Mouse (Mus musculus): ENCODE measurements around the gene Nprl3. TPM values are rescaled to one million over a fixed set of nuclear protein-coding genes. Genes with fewer than 3 reads are reported as not detected.

The Nprl3 gene
- polyA plus RNA-seq, 1 experiment from 2014 or later = 48.2 TPM

DNA sequence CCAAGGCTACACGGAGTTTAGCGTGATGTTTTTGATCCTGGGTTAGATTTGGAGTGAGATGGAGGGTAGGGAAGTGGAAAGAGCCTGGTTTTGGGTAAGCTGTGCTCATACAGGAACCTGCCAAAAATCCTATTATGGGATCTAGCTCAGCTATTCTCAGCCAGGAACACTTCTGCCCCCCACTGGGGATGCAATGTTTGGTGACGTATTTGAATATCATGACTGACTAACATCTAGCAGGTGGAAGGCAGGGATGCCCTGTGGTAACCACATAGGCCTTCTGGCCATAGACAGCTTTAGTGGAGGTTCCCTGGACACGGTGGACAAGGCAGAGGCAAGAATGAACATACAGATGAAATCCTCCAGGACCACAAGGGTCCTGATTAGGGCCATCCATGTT lies 37.3 kb downstream of the Nprl3 start:
- peaks cover 64% of the 10 kb centered on the region for H3K36me3 ChIP-seq
- no peak for ATAC-seq (ENCODE audit: insufficient number of reproducible peaks, insufficient read depth, low FRiP score, low TSS enrichment)

DNA sequence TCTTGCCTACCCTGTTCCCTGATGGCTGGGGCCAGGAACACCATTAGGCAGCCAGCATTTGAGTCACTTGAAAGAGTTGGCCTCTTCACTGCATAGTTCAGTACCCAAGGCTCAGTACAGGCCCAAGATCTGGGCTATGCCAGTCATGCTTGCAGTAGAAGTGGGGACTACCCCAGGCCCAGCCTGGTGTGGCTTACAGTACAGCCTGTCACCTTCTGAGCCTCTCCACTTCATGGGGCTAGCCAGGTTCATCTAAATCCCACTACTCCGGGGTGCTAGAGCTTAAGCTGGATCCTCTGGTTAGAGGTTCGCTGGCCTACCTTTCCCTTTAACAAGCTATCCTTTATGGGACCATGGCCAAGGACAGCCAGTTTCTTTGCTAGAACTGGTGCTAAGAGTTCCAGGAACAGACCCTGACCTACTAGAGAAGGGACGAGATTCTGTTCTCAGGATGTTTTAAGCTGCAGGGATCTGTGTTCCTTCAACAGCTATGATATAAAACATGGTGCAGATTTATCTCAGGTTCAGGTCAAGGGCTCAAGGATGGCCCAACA lies 39.1 kb downstream of the Nprl3 start:
- H3K4me3 ChIP-seq = no peak overlapping the region
- peaks cover 25% of the 10 kb centered on the region for H3K4me1 ChIP-seq
- H3K4me2 ChIP-seq (replicated peaks) = no peak overlapping the region
- H3K9me3 ChIP-seq = no peaks in the 10 kb centered on the region
- H3K27me3 ChIP-seq = no peaks in the 10 kb centered on the region
- H3K9ac ChIP-seq = no peak overlapping the region
- no peak for ATAC-seq (ENCODE audit: insufficient number of reproducible peaks, insufficient read depth, low FRiP score, low TSS enrichment)
- WGBS = 90% methylated on average over 3 of the region's 3 CpGs
- peaks cover 46% of the 10 kb centered on the region for H3K36me3 ChIP-seq
- no peak overlapping the region for H3K27ac ChIP-seq

More for the DNA sequence above, 37.3 kb downstream of the Nprl3 start:
- Histone ChIP-seq H3K9me3 (no peaks in the 10 kb centered on the region), H3K4me2 (replicated peaks) (no peak overlapping the region), H3K4me3 (no peak overlapping the region), H3K4me1 (peaks cover 18% of the 10 kb centered on the region), H3K27ac (no peak overlapping the region), H3K9ac (no peak overlapping the region), H3K27me3 (no peaks in the 10 kb centered on the region)
- WGBS = 86% methylated on average over 4 of the region's 4 CpGs

DNA sequence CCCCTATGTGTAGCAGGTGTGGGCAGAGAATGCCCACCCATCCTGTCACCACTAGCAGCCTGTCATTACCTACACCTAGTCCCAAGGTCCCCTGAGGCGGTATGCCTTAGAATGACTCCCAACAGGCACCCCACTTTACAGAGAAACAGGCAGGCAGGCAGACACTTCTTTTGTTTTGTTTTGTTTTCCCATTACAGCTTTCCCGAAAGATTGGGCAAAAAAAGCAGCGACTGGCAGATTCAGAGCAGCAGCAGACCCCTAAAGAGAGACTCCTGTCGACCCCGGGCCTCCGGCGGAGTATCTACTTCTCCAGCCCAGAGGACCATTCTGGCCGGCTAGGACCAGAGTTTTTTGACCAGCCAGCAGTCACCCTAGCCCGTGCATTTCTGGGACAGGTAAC lies 40.0 kb downstream of the Nprl3 start:
- Histone ChIP-seq H3K4me2 (replicated peaks) (peak overlapping the region; percentile 71; the same call in 1 of the 2 replicates), H3K9ac (peak overlapping the region; percentile 77; the same call in 1 of the 2 replicates), H3K4me1 (peaks cover 33% of the 10 kb centered on the region), H3K36me3 (peaks cover 38% of the 10 kb centered on the region), H3K4me3 (no peak overlapping the region), H3K27me3 (peaks cover 4% of the 10 kb centered on the region; the same call in 1 of the 2 replicates), H3K27ac (no peak overlapping the region), H3K9me3 (no peaks in the 10 kb centered on the region)
- 85% methylated on average over 9 of the region's 9 CpGs for WGBS
- ATAC-seq (ENCODE audit: insufficient number of reproducible peaks, insufficient read depth, low FRiP score, low TSS enrichment) = no peak

DNA sequence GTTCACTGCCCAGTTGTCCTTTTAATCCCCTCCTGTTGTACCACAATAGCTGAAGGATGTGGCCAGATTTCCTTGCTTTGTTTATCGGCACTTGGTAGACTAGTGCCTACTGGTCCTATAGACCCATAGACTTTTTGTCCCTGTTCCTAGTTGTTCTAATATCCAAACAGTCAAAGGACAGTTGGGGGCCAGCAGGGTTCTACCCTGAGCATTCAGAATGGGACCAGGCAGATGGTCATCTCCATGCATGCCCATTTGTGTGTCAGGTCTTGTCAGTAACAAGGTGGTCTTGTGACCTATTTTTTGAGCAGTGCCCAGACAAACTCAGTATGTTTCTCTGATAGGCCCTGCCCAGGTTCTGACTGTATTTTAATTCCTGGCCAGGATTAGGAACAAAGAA lies 40.5 kb downstream of the Nprl3 start:
- H3K27ac ChIP-seq = no peak overlapping the region

DNA sequence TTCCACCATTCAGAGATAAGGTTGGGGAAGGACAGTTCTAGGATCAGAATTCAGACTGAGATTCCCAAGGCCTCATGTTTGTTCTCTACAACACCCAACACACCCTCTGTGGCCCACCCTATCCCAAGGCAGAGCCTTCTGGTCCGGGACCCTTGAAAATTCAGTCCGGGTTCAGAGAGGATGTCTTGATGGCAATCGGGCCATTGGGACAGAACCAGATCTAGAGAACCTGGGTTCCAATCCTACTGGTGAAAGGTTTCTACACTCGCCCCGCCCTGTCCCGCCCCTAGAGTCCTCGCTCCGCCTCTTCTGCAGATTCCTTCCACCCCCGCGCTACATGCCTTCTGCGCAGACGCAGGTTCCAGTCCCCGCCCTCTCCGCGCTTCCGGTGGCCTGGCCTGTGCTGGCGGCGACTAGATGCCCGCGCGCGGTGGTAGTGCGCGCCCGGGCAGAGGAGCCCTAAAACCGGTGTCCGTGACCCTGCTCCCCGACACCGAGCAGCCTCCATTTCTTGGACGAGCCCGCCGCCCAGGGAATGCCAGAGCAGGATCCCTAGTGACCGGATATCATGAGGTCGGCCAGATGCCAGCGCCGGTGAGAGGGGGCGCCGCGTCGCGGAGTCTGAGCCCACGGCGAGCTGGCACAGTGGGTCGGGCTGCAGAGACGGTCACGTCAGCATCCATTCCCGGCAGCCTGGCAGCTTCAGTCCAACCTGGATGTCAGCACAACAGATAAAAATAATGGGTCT lies 41.2 kb downstream of the Nprl3 start, which contains the start of gene Mpg:
Gene Mpg, plus strand, starts transcription at position 382 of the 748 bp plus-strand sequence.
- H3K27me3 ChIP-seq = peaks cover 4% of the 10 kb centered on the region; the same call in 1 of the 2 replicates
- peak within 1 kb of the TSS; percentile 77 for H3K9ac ChIP-seq
- H3K36me3 ChIP-seq = peaks cover 26% of the 10 kb centered on the region
- H3K4me2 ChIP-seq (replicated peaks) = peak within 1 kb of the TSS; percentile 71
- no peaks in the 10 kb centered on the region for H3K9me3 ChIP-seq
- H3K4me1 ChIP-seq = peaks cover 38% of the 10 kb centered on the region
- peak; percentile 57 for ATAC-seq (ENCODE audit: insufficient number of reproducible peaks, insufficient read depth, low FRiP score, low TSS enrichment)
- 4% methylated on average over 47 of the region's 47 CpGs for WGBS
- H3K4me3 ChIP-seq = peak within 1 kb of the TSS; percentile 69
- peak within 1 kb of the TSS; percentile 85 for H3K27ac ChIP-seq

More for the DNA sequence above, 40.5 kb downstream of the Nprl3 start:
- Histone ChIP-seq H3K4me3 (peak overlapping the region; percentile 69), H3K36me3 (peaks cover 33% of the 10 kb centered on the region), H3K4me2 (replicated peaks) (peak overlapping the region; percentile 71), H3K27me3 (peaks cover 4% of the 10 kb centered on the region; the same call in 1 of the 2 replicates), H3K4me1 (peaks cover 38% of the 10 kb centered on the region), H3K9ac (peak overlapping the region; percentile 77), H3K9me3 (no peaks in the 10 kb centered on the region)
- ATAC-seq (ENCODE audit: insufficient number of reproducible peaks, insufficient read depth, low FRiP score, low TSS enrichment) = no peak
- 64% methylated on average over 1 of the region's 1 CpGs for WGBS

DNA sequence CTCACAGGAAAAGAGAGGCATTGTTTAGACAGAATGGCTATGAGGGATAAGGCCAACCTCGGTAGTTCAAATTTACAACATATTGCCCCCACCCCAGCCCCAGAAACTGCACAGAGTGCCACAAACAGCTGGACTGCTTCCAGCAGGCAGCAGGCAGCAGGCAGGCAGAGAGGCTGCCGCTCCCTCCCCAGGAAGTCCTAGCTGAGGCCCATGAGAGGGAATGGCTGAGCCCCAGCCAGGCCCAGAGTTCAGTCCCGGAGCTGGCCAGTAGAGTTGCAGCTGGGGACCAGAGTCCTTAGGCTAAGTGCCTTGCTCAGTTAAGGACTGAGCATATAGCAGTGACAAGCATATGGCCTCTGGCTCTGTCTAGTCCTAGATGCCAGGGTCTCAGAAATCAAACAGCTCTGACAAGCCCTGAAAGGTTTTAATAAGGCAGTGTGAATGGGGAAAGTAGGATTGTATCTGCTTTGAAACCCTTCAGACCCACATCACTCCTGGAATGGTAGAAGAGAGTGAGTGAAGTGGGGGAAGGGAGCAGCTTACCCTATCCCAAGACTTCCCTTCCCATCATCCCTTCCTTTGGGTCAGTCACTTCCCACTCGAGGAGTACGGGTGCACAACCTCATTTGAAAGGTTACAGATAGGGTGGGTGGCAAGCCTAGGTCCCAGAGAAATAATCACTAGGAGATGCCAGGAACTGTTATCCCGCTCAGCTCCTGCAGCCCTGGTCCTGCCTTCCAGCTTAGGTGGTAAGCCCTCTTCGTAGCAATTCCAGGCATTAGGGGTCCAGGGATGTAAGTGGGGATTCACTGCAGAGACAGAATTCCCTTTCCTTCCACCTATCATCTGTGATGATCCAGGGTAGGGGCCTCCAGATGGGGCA lies 42.0 kb downstream of the Nprl3 start:
- peak overlapping the region; percentile 69 for H3K4me3 ChIP-seq
- 0 out of 2 replicates have a peak overlapping the region, but pooled peaks have one; percentile 6 for H3K4me2 ChIP-seq (replicated peaks)
- H3K36me3 ChIP-seq = peaks cover 18% of the 10 kb centered on the region
- no peak for ATAC-seq (ENCODE audit: insufficient number of reproducible peaks, insufficient read depth, low FRiP score, low TSS enrichment)
- peak overlapping the region; percentile 85 for H3K27ac ChIP-seq
- peak overlapping the region; percentile 8 for H3K9ac ChIP-seq
- H3K4me1 ChIP-seq = peaks cover 45% of the 10 kb centered on the region
- 44% methylated on average over 7 of the region's 7 CpGs for WGBS
- peaks cover 4% of the 10 kb centered on the region; the same call in 1 of the 2 replicates for H3K27me3 ChIP-seq
- no peaks in the 10 kb centered on the region for H3K9me3 ChIP-seq

DNA sequence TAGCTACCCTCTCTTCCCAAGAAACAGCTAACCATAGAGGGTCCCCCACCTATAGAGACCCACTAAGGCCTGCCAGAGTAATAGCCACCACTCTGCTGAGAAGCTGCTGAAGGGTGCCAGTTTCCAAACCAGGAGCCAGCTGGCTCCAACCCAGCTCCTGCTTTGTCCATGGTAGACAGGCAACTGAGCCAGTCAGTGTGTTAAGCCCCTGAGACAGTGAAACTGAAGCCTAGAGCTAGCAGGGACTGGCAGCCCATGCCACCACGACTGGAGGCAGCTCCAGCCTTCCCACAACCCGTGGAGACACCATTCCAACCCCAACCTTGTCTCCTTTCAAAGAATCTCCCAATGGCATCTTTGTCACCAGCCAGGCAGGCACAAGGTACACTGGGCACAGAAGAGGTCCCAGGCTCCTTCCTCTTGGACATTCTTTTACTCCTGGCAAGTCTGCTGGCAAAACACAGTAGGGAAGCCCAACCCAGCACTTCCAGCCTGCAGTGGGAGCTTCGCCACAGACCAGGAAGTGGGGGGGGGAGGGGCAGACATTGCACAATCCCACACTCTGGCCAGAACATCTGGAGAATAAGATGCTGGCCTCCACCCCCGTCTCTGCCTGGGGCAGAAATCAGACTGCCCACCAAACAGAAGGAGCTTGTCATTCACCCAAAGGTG lies 42.9 kb downstream of the Nprl3 start:
- Histone ChIP-seq H3K4me1 (peaks cover 53% of the 10 kb centered on the region), H3K4me3 (no peak overlapping the region), H3K4me2 (replicated peaks) (no peak overlapping the region), H3K9me3 (no peaks in the 10 kb centered on the region), H3K36me3 (peaks cover 9% of the 10 kb centered on the region; the same call in 1 of the 2 replicates), H3K9ac (peak overlapping the region; percentile 8; the same call in 1 of the 2 replicates), H3K27ac (peak overlapping the region; percentile 85), H3K27me3 (peaks cover 4% of the 10 kb centered on the region; the same call in 1 of the 2 replicates)
- 10% methylated on average over 4 of the region's 4 CpGs for WGBS
- no peak for ATAC-seq (ENCODE audit: insufficient number of reproducible peaks, insufficient read depth, low FRiP score, low TSS enrichment)

DNA sequence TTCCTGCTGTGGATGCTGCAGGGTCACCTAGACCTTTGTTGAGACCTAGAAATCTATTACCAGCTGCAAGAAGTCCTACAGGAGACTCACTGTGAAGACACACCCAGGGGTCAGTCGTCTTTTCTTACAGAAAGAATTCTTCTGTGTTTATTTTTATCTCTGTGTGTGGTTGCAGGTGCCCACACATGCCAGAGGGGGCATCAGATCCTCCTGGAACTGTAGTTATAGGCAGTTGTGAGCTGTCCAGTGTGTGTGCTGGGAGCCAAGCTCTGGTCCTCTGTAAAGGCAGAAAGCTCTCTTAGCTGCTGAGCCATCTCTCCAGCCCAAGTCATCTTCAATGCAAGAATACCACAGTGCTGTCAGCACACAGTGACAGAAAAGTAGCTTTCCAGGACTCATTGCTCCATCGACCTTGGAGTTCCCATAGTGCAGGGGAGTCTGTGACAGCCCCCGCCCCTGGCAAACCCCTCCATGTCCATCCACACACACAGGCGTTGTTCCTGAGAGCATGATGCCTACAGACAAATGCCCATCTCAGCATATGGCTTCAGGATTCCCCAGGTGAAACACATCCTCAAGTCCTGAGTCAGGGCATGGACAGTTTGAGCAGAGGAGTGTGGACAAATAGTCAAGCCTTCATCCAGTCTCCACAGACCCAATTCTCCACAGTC lies 44.1 kb downstream of the Nprl3 start:
- Histone ChIP-seq H3K27me3 (peaks cover 4% of the 10 kb centered on the region; the same call in 1 of the 2 replicates), H3K9ac (no peak overlapping the region), H3K4me3 (no peak overlapping the region), H3K27ac (no peak overlapping the region), H3K4me1 (peaks cover 64% of the 10 kb centered on the region), H3K9me3 (no peaks in the 10 kb centered on the region), H3K36me3 (0 out of 2 replicates have a peak, but pooled peaks cover under 1% of the 10 kb centered on the region), H3K4me2 (replicated peaks) (peak overlapping the region; percentile 86; the same call in 1 of the 2 replicates)
- 64% methylated on average over 4 of the region's 4 CpGs for WGBS
- ATAC-seq (ENCODE audit: insufficient number of reproducible peaks, insufficient read depth, low FRiP score, low TSS enrichment) = no peak

DNA sequence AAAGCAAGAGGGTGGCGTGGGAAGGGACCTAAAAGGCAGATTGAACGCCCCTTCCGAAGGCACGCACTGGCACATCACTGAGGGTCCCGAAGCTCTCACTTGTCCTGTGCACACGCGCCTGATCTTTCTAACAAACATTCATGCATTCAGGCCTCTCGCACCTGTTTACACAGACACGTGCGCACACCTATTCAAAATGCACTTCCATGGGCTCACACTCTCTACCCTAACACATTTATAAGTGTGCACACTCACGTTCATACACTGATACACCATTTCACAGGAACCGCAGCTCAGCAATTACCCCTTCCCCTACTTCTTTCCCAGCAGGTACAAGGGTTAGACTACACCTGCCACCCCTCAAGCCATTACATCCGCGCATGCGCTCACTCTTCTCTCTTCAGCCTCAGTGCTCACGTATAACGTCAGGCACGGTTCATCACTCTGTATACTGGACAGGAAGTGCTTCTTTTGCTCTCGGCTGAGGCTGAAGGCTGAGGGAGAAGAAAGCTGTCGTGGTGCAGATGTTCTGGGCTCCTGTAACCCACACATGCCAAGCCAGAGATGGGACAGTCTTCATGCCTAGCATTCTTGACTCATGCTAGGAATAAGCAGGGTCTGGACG lies 44.8 kb downstream of the Nprl3 start:
- H3K4me2 ChIP-seq (replicated peaks) = peak overlapping the region; percentile 86
- no peaks in the 10 kb centered on the region for H3K9me3 ChIP-seq
- ATAC-seq (ENCODE audit: insufficient number of reproducible peaks, insufficient read depth, low FRiP score, low TSS enrichment) = no peak
- peaks cover 69% of the 10 kb centered on the region for H3K4me1 ChIP-seq
- H3K27ac ChIP-seq = 0 out of 2 replicates have a peak overlapping the region, but pooled peaks have one; percentile 89
- H3K27me3 ChIP-seq = peaks cover 4% of the 10 kb centered on the region; the same call in 1 of the 2 replicates
- no peaks in the 10 kb centered on the region for H3K36me3 ChIP-seq
- H3K4me3 ChIP-seq = peak overlapping the region; percentile 86
- H3K9ac ChIP-seq = peak overlapping the region; percentile 94
- WGBS = 7% methylated on average over 21 of the region's 21 CpGs

- peak within 1 kb of the TSS; percentile 94 for H3K9ac ChIP-seq
- peak within 1 kb of the TSS; percentile 86 for H3K4me3 ChIP-seq
- ATAC-seq (ENCODE audit: insufficient number of reproducible peaks, insufficient read depth, low FRiP score, low TSS enrichment) = no peak; the same call in 1 of the 2 replicates
- peak within 1 kb of the TSS; percentile 86 for H3K4me2 ChIP-seq (replicated peaks)
- WGBS = under 1% methylated on average over 62 of the region's 72 CpGs
- H3K27me3 ChIP-seq = peaks cover 4% of the 10 kb centered on the region; the same call in 1 of the 2 replicates
- no peaks in the 10 kb centered on the region for H3K36me3 ChIP-seq
- peaks cover 66% of the 10 kb centered on the region for H3K4me1 ChIP-seq
- peak within 1 kb of the TSS; percentile 89 for H3K27ac ChIP-seq
- no peaks in the 10 kb centered on the region for H3K9me3 ChIP-seq
Measured at GRCm38 (mm10) chr11:32221951-32222409, 45.5 kb downstream of the Nprl3 start, which contains the start of gene Rhbdf1. TSS of gene Rhbdf1 (minus strand) at chr11:32222300.
